Mouse (Mus musculus): Measurements from ENCODE around the gene Pex11g. TPM values are rescaled to one million over a fixed set of nuclear protein-coding genes. Genes with fewer than 3 reads are reported as not detected.

The Pex11g gene
- polyA plus RNA-seq, 1 experiment from 2014 or later = 3.7 TPM

- no peaks in the 10 kb centered on the region for H3K36me3 ChIP-seq
- no peak overlapping the region for H3K4me3 ChIP-seq
- no peak overlapping the region for H3K4me2 ChIP-seq (replicated peaks)
- H3K4me1 ChIP-seq = no peaks in the 10 kb centered on the region
- H3K9ac ChIP-seq = no peak overlapping the region
- no peaks in the 10 kb centered on the region for H3K27me3 ChIP-seq
- no peak overlapping the region for H3K27ac ChIP-seq
- 89% methylated on average over 3 of the region's 3 CpGs for WGBS
- H3K9me3 ChIP-seq (replicated peaks) = no peaks in the 10 kb centered on the region
- no peak for ATAC-seq (ENCODE audit: low FRiP score)
Observed at GRCm38 (mm10) chr8:3407417-3407816, 60.1 kb downstream of the Pex11g start.

Other genes with a start within 250 kb of the Pex11g start
- gene Insr, start 188.1 kb downstream of the Pex11g start, polyA plus RNA-seq (2016; fragmentation: Nextera tagmentation; extraction: Ambion mirVana) = 49.0 and 51.7 TPM in 2 replicates
- not detected in 2 replicates for gene A430078G23Rik, start 114.3 kb downstream of the Pex11g start, polyA plus RNA-seq (2016; fragmentation: Nextera tagmentation; extraction: Ambion mirVana)
- gene Arhgef18, start 74.7 kb downstream of the Pex11g start, polyA plus RNA-seq (2016; fragmentation: Nextera tagmentation; extraction: Ambion mirVana) = 13.7 and 15.6 TPM in 2 replicates
- not detected in 2 replicates for gene Tex45, start 3.2 kb upstream of the Pex11g start, polyA plus RNA-seq (2016; fragmentation: Nextera tagmentation; extraction: Ambion mirVana)
- gene Zfp358, start 25.5 kb upstream of the Pex11g start, polyA plus RNA-seq (2016; fragmentation: Nextera tagmentation; extraction: Ambion mirVana) = 77.9 and 79.9 TPM in 2 replicates
- 79.5 and 83.2 TPM in 2 replicates for gene Mcoln1, start 32.8 kb upstream of the Pex11g start, polyA plus RNA-seq (2016; fragmentation: Nextera tagmentation; extraction: Ambion mirVana)
- gene Pnpla6, start 47.7 kb upstream of the Pex11g start, polyA plus RNA-seq (2016; fragmentation: Nextera tagmentation; extraction: Ambion mirVana) = 32.6 and 38.9 TPM in 2 replicates
- 1.5 and 2.0 TPM in 2 replicates for gene C330021F23Rik, start 100.3 kb upstream of the Pex11g start, polyA plus RNA-seq (2016; fragmentation: Nextera tagmentation; extraction: Ambion mirVana)
- gene Camsap3, start 119.6 kb upstream of the Pex11g start, polyA plus RNA-seq (2016; fragmentation: Nextera tagmentation; extraction: Ambion mirVana) = 26.8 and 27.4 TPM in 2 replicates
- 58.9 and 59.6 TPM in 2 replicates for gene Xab2, start 153.6 kb upstream of the Pex11g start, polyA plus RNA-seq (2016; fragmentation: Nextera tagmentation; extraction: Ambion mirVana)
- 112 and 116 TPM in 2 replicates for gene Pet100, start 153.9 kb upstream of the Pex11g start, polyA plus RNA-seq (2016; fragmentation: Nextera tagmentation; extraction: Ambion mirVana)
- gene Pcp2, start 157.9 kb upstream of the Pex11g start, polyA plus RNA-seq (2016; fragmentation: Nextera tagmentation; extraction: Ambion mirVana) = 0.56 and 0.87 TPM in 2 replicates
- gene Stxbp2, start 163.3 kb upstream of the Pex11g start, polyA plus RNA-seq (2016; fragmentation: Nextera tagmentation; extraction: Ambion mirVana) = 27.1 and 27.3 TPM in 2 replicates
- 0.43 TPM in 1 of 2 replicates, not detected in the other for gene Retn, start 188.1 kb upstream of the Pex11g start, polyA plus RNA-seq (2016; fragmentation: Nextera tagmentation; extraction: Ambion mirVana)
- gene Mcemp1, start 198.1 kb upstream of the Pex11g start, polyA plus RNA-seq (2016; fragmentation: Nextera tagmentation; extraction: Ambion mirVana) = 0.18 and 0.21 TPM in 2 replicates
- gene Fcor, start 204.7 kb upstream of the Pex11g start, polyA plus RNA-seq (2016; fragmentation: Nextera tagmentation; extraction: Ambion mirVana) = 5.3 and 8.4 TPM in 2 replicates
- 43.3 and 46.3 TPM in 2 replicates for gene Trappc5, start 208.6 kb upstream of the Pex11g start, polyA plus RNA-seq (2016; fragmentation: Nextera tagmentation; extraction: Ambion mirVana)
- 0.37 and 0.60 TPM in 2 replicates for gene Fcer2a, start 226.5 kb upstream of the Pex11g start, polyA plus RNA-seq (2016; fragmentation: Nextera tagmentation; extraction: Ambion mirVana)